Mouse (Mus musculus) megakaryocyte, embryonic 14.5 days (primary cell): ENCODE measurements around the gene Exoc3l2.

ENCODE experiments used
- FLI1 ChIP-seq: IDR thresholded peaks from 2 replicates; pipeline ENCODE4 v1.6.1; 2012; ENCODE audit warnings: low read length, inconsistent platforms, mixed read lengths
- GATA1 ChIP-seq: IDR thresholded peaks from 3 replicates; pipeline ENCODE4 v1.6.1; 2012; ENCODE audit warnings: mixed read lengths, low read length, inconsistent platforms, borderline replicate concordance

GRCm38 (mm10) chr7:19466602-19467145, 3.5 kb downstream of the Exoc3l2 start:
- no peak for TF ChIP-seq GATA1
- no peak for TF ChIP-seq FLI1
